Mouse (Mus musculus) embryonic facial prominence, embryonic 10.5 days (tissue): ENCODE measurements around the gene Ptges3. TPM values are rescaled to one million over a fixed set of nuclear protein-coding genes. Genes with fewer than 3 reads are reported as not detected.
"Not testable (repeated sequence)": the region's sequence is repeated elsewhere in the genome, so short reads cannot be mapped to it uniquely, and the experiment has no call there.

Experiments used
- DNase-seq: peaks from one replicate; pipeline ENCODE4 v3.0.0-alpha.2; 2017; ENCODE audit warnings: low spot score
- H3K27ac ChIP-seq: fragments of 300-500 bp; sonication (generic); replicated peaks from 2 replicates; pipeline ENCODE4 v1.5.1; 2016; ENCODE audit warnings: mild to moderate bottlenecking
- H3K27me3 ChIP-seq: fragments of 300-500 bp; sonication (generic); replicated peaks from 2 replicates; pipeline ENCODE4 v1.6.1; 2016; ENCODE audit warnings: low read depth, mild to moderate bottlenecking; ENCODE audit not compliant: poor library complexity, severe bottlenecking
- H3K36me3 ChIP-seq: fragments of 300-500 bp; sonication (generic); replicated peaks from 2 replicates; pipeline ENCODE4 v1.6.1; 2016; ENCODE audit warnings: mild to moderate bottlenecking, moderate library complexity
- H3K4me1 ChIP-seq: fragments of 300-500 bp; sonication (generic); 2 replicates; pipeline ENCODE4 v1.6.1; 2016
- H3K4me3 ChIP-seq: fragments of 300-500 bp; sonication (generic); 2 replicates; pipeline ENCODE4 v1.5.1; 2016; ENCODE audit warnings: mild to moderate bottlenecking, moderate library complexity
- H3K9me3 ChIP-seq: fragments of 300-500 bp; sonication (generic); 2 replicates; pipeline ENCODE4 v1.6.1; 2016; ENCODE audit warnings: mild to moderate bottlenecking
- WGBS: fragments of 180-500 bp; shearing (Covaris S2); methylation state at CpG from one replicate; pipeline ENCODE4 v1.1.7; 2016; 5-methylcytosine and 5-hydroxymethylcytosine counted together
- polyA plus RNA-seq: library from polyadenylated mRNA; unstranded; fragments of >200 nt; fragmentation: Nextera tagmentation; extraction: Ambion mirVana; gene quantifications from 2 replicates; pipeline ENCODE4 v1.2.1, GENCODE M21; 2016

Gene Ptges3
- polyA plus RNA-seq, 1 experiment from 2014 or later = 711 TPM

DNA sequence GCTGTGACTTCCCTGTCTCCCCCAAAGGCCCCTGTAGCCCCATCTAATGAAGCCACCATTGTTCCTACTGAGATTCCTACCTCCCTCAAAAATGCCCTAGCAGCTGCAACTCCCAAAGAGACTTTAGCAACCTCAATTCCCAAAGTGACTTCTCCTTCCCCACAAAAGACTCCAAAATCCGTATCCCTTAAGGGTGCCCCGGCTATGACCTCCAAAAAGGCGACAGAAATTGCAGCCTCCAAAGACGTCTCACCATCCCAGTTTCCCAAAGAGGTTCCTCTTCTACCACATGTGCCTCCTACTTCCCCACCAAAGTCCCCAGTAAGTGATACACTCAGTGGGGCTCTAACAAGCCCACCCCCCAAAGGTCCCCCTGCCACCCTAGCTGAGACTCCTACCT is 17.1 kb upstream of the Ptges3 start:
- Histone ChIP-seq H3K4me3 (no peak overlapping the region), H3K27ac (no peak overlapping the region), H3K4me1 (peaks cover 52% of the 10 kb centered on the region), H3K9me3 (no peaks in the 10 kb centered on the region), H3K36me3 (peaks cover 99% of the 10 kb centered on the region), H3K27me3 (no peaks in the 10 kb centered on the region)
- 75% methylated on average over 4 of the region's 4 CpGs for WGBS
- DNase-seq = no peak

DNA sequence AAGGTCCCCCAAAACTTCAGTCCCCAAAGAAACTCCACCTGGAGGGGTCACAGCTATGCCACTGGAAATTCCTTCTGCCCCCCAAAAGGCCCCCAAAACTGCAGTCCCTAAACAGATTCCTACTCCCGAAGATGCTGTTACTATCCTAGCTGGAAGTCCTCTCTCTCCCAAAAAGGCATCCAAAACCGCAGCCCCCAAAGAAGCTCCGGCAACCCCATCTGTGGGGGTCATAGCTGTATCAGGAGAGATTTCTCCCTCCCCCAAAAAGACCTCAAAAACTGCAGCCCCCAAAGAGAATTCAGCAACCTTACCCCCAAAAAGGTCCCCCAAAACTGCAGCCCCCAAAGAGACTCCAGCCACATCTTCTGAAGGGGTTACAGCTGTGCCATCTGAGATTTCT is 16.3 kb upstream of the Ptges3 start:
- no peaks in the 10 kb centered on the region for H3K9me3 ChIP-seq
- H3K4me3 ChIP-seq = no peak overlapping the region
- WGBS = 92% methylated on average over 3 of the region's 3 CpGs
- DNase-seq = no peak
- peaks cover 100% of the 10 kb centered on the region for H3K36me3 ChIP-seq
- H3K27me3 ChIP-seq = no peaks in the 10 kb centered on the region
- H3K27ac ChIP-seq = no peak overlapping the region
- H3K4me1 ChIP-seq = peaks cover 44% of the 10 kb centered on the region

DNA sequence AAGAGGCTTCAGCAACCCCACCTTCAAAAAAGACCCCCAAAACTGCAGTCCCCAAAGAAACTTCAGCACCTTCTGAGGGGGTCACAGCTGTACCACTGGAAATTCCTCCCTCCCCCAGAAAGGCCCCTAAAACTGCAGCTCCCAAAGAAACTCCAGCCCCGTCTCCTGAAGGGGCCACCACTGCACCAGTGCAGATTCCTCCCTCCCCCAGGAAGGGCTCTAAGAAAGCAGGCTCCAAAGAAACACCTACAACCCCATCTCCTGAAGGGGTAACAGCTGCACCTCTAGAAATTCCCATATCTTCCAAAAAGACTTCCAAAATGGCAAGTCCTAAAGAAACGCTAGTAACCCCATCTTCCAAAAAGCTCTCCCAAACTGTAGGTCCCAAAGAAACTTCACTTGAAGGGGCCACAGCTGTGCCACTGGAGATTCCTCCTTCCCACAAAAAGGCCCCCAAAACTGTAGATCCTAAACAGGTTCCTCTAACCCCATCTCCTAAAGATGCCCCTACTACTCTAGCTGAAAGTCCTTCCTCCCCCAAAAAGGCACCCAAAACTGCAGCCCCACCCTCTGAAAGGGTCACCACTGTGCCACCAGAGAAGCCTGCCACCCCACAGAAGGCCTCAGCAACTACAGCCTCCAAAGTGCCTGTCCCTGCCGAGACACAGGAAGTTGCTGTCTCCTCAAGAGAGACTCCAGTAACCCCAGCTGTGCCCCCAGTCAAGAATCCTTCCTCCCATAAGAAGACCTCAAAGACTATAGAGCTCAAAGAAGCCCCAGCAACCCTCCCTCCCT is 15.5 kb upstream of the Ptges3 start:
- peaks cover 36% of the 10 kb centered on the region for H3K4me1 ChIP-seq

DNA sequence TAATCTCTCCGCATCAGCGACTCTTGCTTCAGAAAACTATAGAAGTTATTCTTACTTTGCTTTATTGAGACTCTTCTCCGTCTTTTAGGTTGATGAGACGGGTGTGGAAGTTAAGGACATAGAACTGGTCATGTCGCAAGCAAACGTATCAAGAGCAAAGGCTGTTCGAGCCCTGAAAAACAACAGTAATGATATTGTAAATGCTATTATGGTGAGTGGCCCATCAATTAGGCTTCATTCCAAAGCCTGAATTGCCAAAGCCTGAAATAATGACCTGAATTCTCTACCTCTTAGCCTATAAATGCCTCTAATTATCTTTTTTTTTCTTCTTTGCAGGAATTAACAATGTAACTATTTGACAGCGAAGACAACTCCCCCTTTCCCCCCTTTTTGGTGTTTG is 10.6 kb upstream of the Ptges3 start:
- Histone ChIP-seq H3K27ac (no peak overlapping the region), H3K27me3 (no peaks in the 10 kb centered on the region), H3K4me1 (peaks cover 17% of the 10 kb centered on the region), H3K36me3 (peaks cover 90% of the 10 kb centered on the region), H3K9me3 (no peaks in the 10 kb centered on the region), H3K4me3 (no peak overlapping the region)
- DNase-seq = no peak
- 96% methylated on average over 8 of the region's 8 CpGs for WGBS

More for the DNA sequence above, 15.5 kb upstream of the Ptges3 start:
- WGBS = 78% methylated on average over 3 of the region's 3 CpGs
- no peak for DNase-seq
- H3K4me3 ChIP-seq = peak overlapping the region; percentile 0; the same call in 1 of the 2 replicates
- H3K36me3 ChIP-seq = peaks cover 100% of the 10 kb centered on the region
- H3K27me3 ChIP-seq = no peaks in the 10 kb centered on the region
- H3K27ac ChIP-seq = no peak overlapping the region
- H3K9me3 ChIP-seq = no peaks in the 10 kb centered on the region

DNA sequence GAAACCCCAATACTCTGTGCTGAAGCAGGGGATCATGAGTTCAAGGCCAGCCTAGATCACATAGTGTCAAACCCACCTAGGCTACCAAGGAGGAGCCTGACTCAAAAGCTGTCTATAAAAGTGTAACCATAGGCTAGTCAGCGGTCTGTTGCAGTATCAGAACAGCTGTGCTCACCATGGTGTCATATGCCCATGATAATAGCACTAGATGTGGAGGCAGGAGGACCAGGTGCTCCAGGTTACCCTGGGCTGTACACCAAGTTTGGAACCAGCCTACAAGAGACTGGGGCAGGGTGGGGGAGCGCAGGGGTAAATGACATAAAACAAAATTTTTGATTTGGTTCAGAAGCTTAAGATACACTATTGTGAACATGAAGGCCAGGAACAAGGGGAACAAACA is 9.0 kb upstream of the Ptges3 start:
- no peak for DNase-seq
- Histone ChIP-seq H3K27me3 (no peaks in the 10 kb centered on the region), H3K27ac (no peak overlapping the region), H3K9me3 (no peaks in the 10 kb centered on the region), H3K36me3 (peaks cover 74% of the 10 kb centered on the region), H3K4me1 (peaks cover 2% of the 10 kb centered on the region), H3K4me3 (no peak overlapping the region)
- WGBS = 95% methylated on average over 2 of the region's 2 CpGs

DNA sequence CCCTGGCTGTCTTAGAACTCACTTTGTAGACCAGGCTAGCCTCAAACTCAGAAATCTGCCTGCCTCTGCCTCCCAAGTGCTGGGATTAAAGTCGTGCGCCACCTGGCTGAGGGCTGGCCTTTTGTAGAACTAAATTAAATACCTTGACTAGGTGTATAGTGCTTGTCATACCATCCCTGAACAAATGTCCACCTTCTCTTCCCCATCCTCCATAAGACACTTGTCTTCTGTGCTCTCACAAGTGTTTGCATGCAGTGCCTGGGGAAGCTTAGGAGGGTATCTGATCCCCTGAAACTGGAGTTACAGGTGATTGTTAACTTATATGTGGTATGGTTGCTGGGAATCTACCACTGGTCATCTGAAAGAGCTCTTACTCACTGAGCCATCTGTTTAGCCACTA is 8.4 kb upstream of the Ptges3 start:
- 85% methylated on average over 2 of the region's 2 CpGs for WGBS

DNA sequence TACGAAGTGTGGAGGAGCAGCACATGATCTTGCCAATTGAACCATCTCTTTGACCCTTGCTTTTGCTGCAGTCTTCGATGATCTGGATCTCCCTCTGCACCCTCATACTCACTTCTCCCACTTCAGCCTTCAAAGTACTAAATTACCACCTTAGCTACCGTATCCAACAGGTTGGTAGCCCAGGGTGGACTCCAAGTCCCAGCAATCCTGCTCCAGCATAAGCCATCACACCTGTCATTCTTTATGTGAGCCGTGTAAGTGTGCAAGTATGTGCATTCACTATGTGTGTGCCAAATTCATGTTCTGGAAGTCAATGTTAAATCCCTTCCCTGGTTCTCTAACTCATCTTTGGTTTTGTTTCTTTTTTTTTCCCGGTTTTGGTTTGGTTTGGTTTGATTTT is 7.2 kb upstream of the Ptges3 start:
- no peak overlapping the region for H3K4me3 ChIP-seq
- H3K36me3 ChIP-seq = peaks cover 56% of the 10 kb centered on the region
- H3K9me3 ChIP-seq = no peaks in the 10 kb centered on the region
- WGBS = 96% methylated on average over 5 of the region's 5 CpGs
- no peaks in the 10 kb centered on the region for H3K27me3 ChIP-seq
- no peaks in the 10 kb centered on the region for H3K4me1 ChIP-seq
- DNase-seq = no peak
- H3K27ac ChIP-seq = no peak overlapping the region

More for the DNA sequence above, 8.4 kb upstream of the Ptges3 start:
- DNase-seq = no peak
- Histone ChIP-seq H3K27me3 (no peaks in the 10 kb centered on the region), H3K27ac (no peak overlapping the region), H3K4me1 (no peaks in the 10 kb centered on the region), H3K36me3 (peaks cover 68% of the 10 kb centered on the region), H3K4me3 (no peak overlapping the region), H3K9me3 (no peaks in the 10 kb centered on the region)

DNA sequence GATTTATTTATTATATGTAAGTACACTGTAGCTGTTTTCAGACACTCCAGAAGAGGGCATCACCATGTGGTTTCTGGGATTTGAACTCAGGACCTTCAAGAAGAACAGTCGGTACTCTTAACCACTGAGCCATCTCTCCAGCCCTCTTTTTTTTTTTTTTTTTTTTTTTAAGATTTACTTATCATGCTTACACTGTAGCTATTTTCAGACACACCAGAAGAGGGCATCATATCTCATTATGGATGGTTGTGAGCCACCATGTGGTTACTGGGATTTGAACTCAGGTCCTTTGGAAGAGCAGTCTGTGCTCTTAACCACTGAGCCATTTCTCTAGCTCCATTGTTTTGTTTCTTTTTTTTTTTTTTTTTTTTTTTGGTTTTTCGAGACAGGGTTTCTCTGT is 6.6 kb upstream of the Ptges3 start:
- not testable (repeated sequence) for H3K27me3 ChIP-seq, H3K9me3 ChIP-seq, DNase-seq, H3K27ac ChIP-seq, H3K4me1 ChIP-seq, H3K4me3 ChIP-seq
- WGBS = 97% methylated on average over 1 of the region's 2 CpGs
- peaks cover 50% of the 10 kb centered on the region for H3K36me3 ChIP-seq

DNA sequence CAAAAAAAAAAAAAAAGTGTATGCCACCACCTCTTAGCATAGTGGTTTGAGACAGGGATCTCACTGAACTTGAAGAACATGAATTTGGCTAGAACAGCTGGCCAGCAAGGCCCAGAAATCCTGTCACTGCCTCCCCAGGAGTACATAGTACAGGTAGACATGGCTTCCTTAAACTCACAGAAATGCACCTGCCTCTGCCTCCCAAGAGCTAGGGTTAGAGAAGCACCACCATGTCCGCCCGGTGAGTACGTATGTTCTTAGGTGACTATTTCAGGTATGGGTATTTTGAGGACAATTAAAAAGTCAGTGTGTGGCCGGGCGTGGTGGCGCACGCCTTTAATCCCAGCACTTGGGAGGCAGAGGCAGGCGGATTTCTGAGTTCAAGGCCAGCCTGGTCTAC is 5.8 kb upstream of the Ptges3 start:
- no peaks in the 10 kb centered on the region for H3K27me3 ChIP-seq
- no peak overlapping the region for H3K4me3 ChIP-seq
- DNase-seq = no peak
- H3K4me1 ChIP-seq = peaks cover 6% of the 10 kb centered on the region
- H3K9me3 ChIP-seq = no peaks in the 10 kb centered on the region
- no peak overlapping the region for H3K27ac ChIP-seq
- WGBS = 93% methylated on average over 8 of the region's 8 CpGs
- peaks cover 41% of the 10 kb centered on the region for H3K36me3 ChIP-seq

DNA sequence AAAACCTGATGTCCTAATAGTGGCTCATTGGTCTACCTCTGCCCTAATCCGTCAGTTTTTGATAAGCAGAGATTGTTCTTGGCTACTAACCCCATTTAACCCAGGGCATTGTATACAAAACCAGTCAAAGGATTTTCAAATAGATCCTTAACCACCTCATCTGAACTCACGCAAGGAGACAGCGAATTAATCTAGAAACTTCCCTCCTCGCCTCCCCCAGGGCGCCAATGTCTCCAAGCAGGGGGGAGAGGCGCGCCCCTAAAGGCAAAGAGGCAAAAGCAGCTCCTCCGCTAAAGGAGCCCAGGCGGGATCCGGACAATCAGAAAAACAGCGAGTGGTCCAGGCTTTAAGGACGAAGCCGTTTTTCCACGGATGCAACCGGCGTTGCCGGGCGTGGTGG is 570 bp upstream of the Ptges3 start:
- DNase-seq = no peak
- Histone ChIP-seq H3K4me1 (peaks cover 28% of the 10 kb centered on the region), H3K9me3 (no peaks in the 10 kb centered on the region), H3K27ac (peak overlapping the region; percentile 98), H3K36me3 (peaks cover 27% of the 10 kb centered on the region), H3K4me3 (peak overlapping the region; percentile 98), H3K27me3 (no peaks in the 10 kb centered on the region)
- 1% methylated on average over 18 of the region's 18 CpGs for WGBS

DNA sequence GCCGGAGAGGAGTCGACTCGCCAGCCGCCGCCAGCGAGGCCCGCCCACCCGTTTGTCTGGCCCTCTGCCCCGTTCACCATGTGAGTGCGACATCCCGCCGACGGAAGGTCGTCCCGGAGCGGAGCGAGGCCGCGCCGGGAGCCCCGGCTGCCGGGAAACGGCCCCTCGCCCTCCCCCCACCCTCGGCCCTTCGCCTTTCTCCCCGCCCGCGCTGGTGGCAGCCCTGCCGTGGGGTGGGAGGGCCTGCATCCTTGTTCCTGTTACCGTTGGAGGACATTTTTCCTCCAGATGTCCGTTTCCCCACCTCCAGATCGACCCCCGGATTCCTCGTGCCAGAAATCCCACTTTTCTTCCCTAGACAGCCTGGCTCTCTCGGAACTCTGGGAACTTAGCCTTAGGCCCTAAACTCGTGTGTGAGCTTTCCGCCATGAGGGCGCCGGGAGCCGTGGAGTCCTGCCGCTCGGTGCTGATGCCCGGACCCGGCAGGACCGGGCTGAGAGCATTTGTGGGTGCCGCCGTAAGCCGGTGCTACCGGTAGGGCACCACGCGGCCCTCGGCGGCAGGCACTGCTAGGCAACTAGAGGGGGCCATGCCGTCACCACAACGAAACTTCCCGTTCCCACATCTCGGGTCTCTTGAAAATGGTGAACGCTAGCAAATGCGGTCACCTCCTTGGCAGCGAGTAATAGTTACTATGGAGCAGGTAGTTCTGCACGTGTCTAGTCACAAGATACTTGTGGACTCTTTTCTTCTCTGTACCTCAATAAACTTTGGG is 640 bp downstream of the Ptges3 start:
- Histone ChIP-seq H3K4me1 (peaks cover 28% of the 10 kb centered on the region), H3K27ac (peak overlapping the region; percentile 98), H3K36me3 (peaks cover 38% of the 10 kb centered on the region), H3K9me3 (no peaks in the 10 kb centered on the region), H3K27me3 (no peaks in the 10 kb centered on the region), H3K4me3 (peak overlapping the region; percentile 98)
- WGBS = under 1% methylated on average over 62 of the region's 62 CpGs
- peak; percentile 71 for DNase-seq

DNA sequence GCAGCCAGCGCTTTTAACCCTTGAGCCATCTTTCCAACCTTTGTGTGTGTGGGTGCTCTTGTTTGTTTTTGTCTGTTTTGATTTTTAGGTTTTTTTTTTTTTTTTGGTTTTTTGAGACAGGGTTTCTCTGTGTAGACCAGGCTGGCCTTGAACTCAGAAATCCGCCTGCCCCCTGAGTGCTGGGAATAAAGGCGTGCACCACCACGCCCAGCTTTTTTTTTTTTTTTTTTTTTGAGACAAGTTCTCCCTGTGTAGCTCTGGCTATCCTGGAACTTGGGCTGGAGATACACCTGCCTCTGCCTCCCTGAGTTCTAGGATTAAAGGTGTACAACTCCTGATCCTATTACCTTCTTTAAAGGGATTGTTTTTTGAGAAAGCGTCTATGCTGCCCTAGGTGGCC is 2.4 kb downstream of the Ptges3 start:
- 93% methylated on average over 5 of the region's 5 CpGs for WGBS
- no peak overlapping the region for H3K27ac ChIP-seq

More for the DNA sequence above, 2.4 kb downstream of the Ptges3 start:
- Histone ChIP-seq H3K27me3 (no peaks in the 10 kb centered on the region), H3K36me3 (peaks cover 55% of the 10 kb centered on the region), H3K4me1 (peaks cover 28% of the 10 kb centered on the region), H3K4me3 (peak overlapping the region; percentile 98), H3K9me3 (no peaks in the 10 kb centered on the region)
- DNase-seq = no peak
